Mouse (Mus musculus) liver, embryonic 14.5 days (tissue): ENCODE measurements around the gene Cyp2j5. TPM values are rescaled to one million over a fixed set of nuclear protein-coding genes. Genes with fewer than 3 reads are reported as not detected.
A peak's percentile ranks its signal among the peaks of the same experiment; 100 is the strongest.
"Not testable (repeated sequence)": the region's sequence is repeated elsewhere in the genome, so short reads cannot be mapped to it uniquely, and the experiment has no call there.

Experiments used
- ATAC-seq: fragments of 200-750 bp; cut with Nextera tagmentation; 2 replicates; pipeline ENCODE4 v1.8.0; 2017; ENCODE audit warnings: moderate number of reproducible peaks, mild to moderate bottlenecking, moderate library complexity; ENCODE audit not compliant: insufficient read depth
- DNase-seq, 3 experiments: peaks; one replicate each; pipeline ENCODE4 v3.0.0-alpha.2; 2012 to 2013; ENCODE audit warnings: low read depth in 3 of 3, low spot score in 3 of 3
- H3K27ac ChIP-seq: fragments of 300-500 bp; sonication (generic); 2 replicates; pipeline ENCODE4 v1.5.1; 2014; ENCODE audit warnings: moderate library complexity, mild to moderate bottlenecking, control low read depth, inconsistent platforms
- H3K27me3 ChIP-seq: fragments of 300-500 bp; sonication (generic); 2 replicates; pipeline ENCODE4 v1.6.1; 2014; ENCODE audit warnings: mild to moderate bottlenecking, low read length, moderate library complexity; ENCODE audit not compliant: control insufficient read depth, insufficient read depth
- H3K36me3 ChIP-seq: fragments of 300-500 bp; sonication (generic); replicated peaks from 2 replicates; pipeline ENCODE4 v1.6.1; 2014; ENCODE audit warnings: low read depth; ENCODE audit not compliant: control insufficient read depth, insufficient read depth
- H3K4me1 ChIP-seq, 2 experiments: fragments of 200-500 bp in 1 of 2; fragments of 300-500 bp in 1 of 2; sonication (generic) in 1 of 2; replicated peaks; 2 replicates each; pipeline ENCODE4 v1.6.1; 2012 to 2014; ENCODE audit warnings: antibody characterized with exemption in 1 of 2, inconsistent platforms in 1 of 2, low read length in 1 of 2; ENCODE audit not compliant: control insufficient read depth in 2 of 2, insufficient read depth in 2 of 2
- H3K4me2 ChIP-seq: fragments of 300-500 bp; sonication (generic); 2 replicates; pipeline ENCODE4 v1.6.1; 2014; ENCODE audit warnings: low read depth, mild to moderate bottlenecking, control low read depth, moderate library complexity
- H3K4me3 ChIP-seq, 2 experiments: fragments of 200-500 bp in 1 of 2; fragments of 300-500 bp in 1 of 2; sonication (generic) in 1 of 2; 2 replicates each; pipeline ENCODE4 v1.5.1; 2012 to 2014; ENCODE audit warnings: low read depth in 2 of 2, low read length in 2 of 2, mild to moderate bottlenecking in 2 of 2, control low read depth in 1 of 2, inconsistent platforms in 1 of 2, moderate library complexity in 1 of 2; ENCODE audit not compliant: insufficient read depth in 1 of 2
- H3K9ac ChIP-seq: fragments of 300-500 bp; sonication (generic); replicated peaks from 2 replicates; pipeline ENCODE4 v1.6.1; 2014; ENCODE audit warnings: mild to moderate bottlenecking, control low read depth, moderate library complexity
- H3K9me3 ChIP-seq: fragments of 300-500 bp; sonication (generic); 2 replicates; pipeline ENCODE4 v1.6.1; 2016; ENCODE audit warnings: low read length, mixed read lengths; ENCODE audit not compliant: control insufficient read depth
- CTCF ChIP-seq: IDR thresholded peaks from 2 replicates; pipeline ENCODE4 v1.5.1; 2016; ENCODE audit warnings: antibody characterized with exemption, low read depth, control low read depth
- EP300 ChIP-seq: IDR thresholded peaks from 2 replicates; pipeline ENCODE4 v1.6.1; 2016; ENCODE audit warnings: antibody characterized with exemption, low read depth
- WGBS: fragments of 180-500 bp; shearing (Covaris S2); extraction: QIAGEN DNeasy Blood & Tissue Kit; methylation state at CpG from one replicate; pipeline ENCODE4 v1.1.7; 2014; ENCODE audit not compliant: insufficient replicate concordance; 5-methylcytosine and 5-hydroxymethylcytosine counted together
- polyA plus RNA-seq, 2 experiments: library from polyadenylated mRNA; depleted of rRNA in 1 of 2; stranded (reverse) in 1 of 2; unstranded in 1 of 2; fragments of >200 nt; fragmentation: Nextera tagmentation in 1 of 2; extraction: Ambion mirVana in 1 of 2; gene quantifications; 2 replicates each; pipeline versions ENCODE4 v1.2.1 to v1.2.3; 2012 to 2014

Gene Cyp2j5
- polyA plus RNA-seq, 2 experiments = 0.06 TPM; not detected in 1

GRCm38 (mm10) chr4:96635455-96635854, 28.5 kb downstream of the Cyp2j5 start:
- Histone ChIP-seq H3K27ac (no peak overlapping the region), H3K4me2 (no peak overlapping the region), H3K4me3 (no peak overlapping the region), H3K9me3 (no peaks in the 10 kb centered on the region), H3K4me1 (no peaks in the 10 kb centered on the region), H3K36me3 (no peaks in the 10 kb centered on the region), H3K27me3 (no peaks in the 10 kb centered on the region), H3K9ac (no peak overlapping the region)
- WGBS = 38% methylated on average over 1 of the region's 1 CpGs
- ATAC-seq (no peak), DNase-seq (no peak)
- no peak for TF ChIP-seq EP300
- no peak for TF ChIP-seq CTCF

- H3K4me2 ChIP-seq = no peak overlapping the region
- WGBS = 63% methylated on average over 1 of the region's 1 CpGs
- DNase-seq (no peak), ATAC-seq (no peak)
- no peaks in the 10 kb centered on the region for H3K4me1 ChIP-seq
- no peaks in the 10 kb centered on the region for H3K9me3 ChIP-seq
- H3K36me3 ChIP-seq = no peaks in the 10 kb centered on the region
- TF ChIP-seq CTCF = no peak
- TF ChIP-seq EP300 = no peak
- no peak overlapping the region for H3K27ac ChIP-seq
- no peaks in the 10 kb centered on the region for H3K27me3 ChIP-seq
- no peak overlapping the region for H3K4me3 ChIP-seq
- no peak overlapping the region for H3K9ac ChIP-seq
These were observed 41.5 kb downstream of the Cyp2j5 start for GRCm38 (mm10) chr4:96622474-96622873.

GRCm38 (mm10) chr4:96591791-96592150, 72.2 kb downstream of the Cyp2j5 start:
- no peak for DNase-seq
- no peak overlapping the region for H3K27ac ChIP-seq
- WGBS = 33% methylated on average over 4 of the region's 4 CpGs
- no peak overlapping the region for H3K9ac ChIP-seq
- TF ChIP-seq CTCF (no peak), EP300 (no peak)
- no peak overlapping the region for H3K4me3 ChIP-seq
- no peaks in the 10 kb centered on the region for H3K27me3 ChIP-seq
- no peak for ATAC-seq
- peak overlapping the region; percentile 38; the same call in 1 of the 2 replicates for H3K4me2 ChIP-seq
- H3K9me3 ChIP-seq = no peaks in the 10 kb centered on the region
- H3K4me1 ChIP-seq = no peaks in the 10 kb centered on the region
- no peaks in the 10 kb centered on the region for H3K36me3 ChIP-seq

GRCm38 (mm10) chr4:96590911-96591790, 72.8 kb downstream of the Cyp2j5 start, which contains the start of gene Cyp2j9:
Gene Cyp2j9, minus strand, starts transcription at chr4:96591578.
- no peak within 1 kb of the TSS for H3K27ac ChIP-seq
- H3K4me3 ChIP-seq = peak within 1 kb of the TSS in 1 of 2 experiments; percentile 27; a peak in 2 of 4 replicates
- ATAC-seq (no peak), DNase-seq (peak in 1 of 3 experiments; percentile 2)
- no peaks in the 10 kb centered on the region for H3K9me3 ChIP-seq
- no peaks in the 10 kb centered on the region for H3K4me1 ChIP-seq
- H3K36me3 ChIP-seq = no peaks in the 10 kb centered on the region
- 5% methylated on average over 18 of the region's 18 CpGs for WGBS
- no peak within 1 kb of the TSS for H3K9ac ChIP-seq
- no peaks in the 10 kb centered on the region for H3K27me3 ChIP-seq
- TF ChIP-seq CTCF (no peak), EP300 (no peak)
- H3K4me2 ChIP-seq = peak within 1 kb of the TSS; percentile 38

GRCm38 (mm10) chr4:96581425-96582088, 82.4 kb downstream of the Cyp2j5 start:
- Histone ChIP-seq H3K36me3 (no peaks in the 10 kb centered on the region), H3K4me3 (no peak overlapping the region), H3K27me3 (no peaks in the 10 kb centered on the region), H3K9me3 (no peaks in the 10 kb centered on the region), H3K27ac (no peak overlapping the region), H3K9ac (no peak overlapping the region), H3K4me1 (no peaks in the 10 kb centered on the region), H3K4me2 (no peak overlapping the region)
- 51% methylated on average over 1 of the region's 1 CpGs for WGBS
- TF ChIP-seq CTCF (no peak), EP300 (no peak)
- ATAC-seq (no peak), DNase-seq (no peak)

- not testable (repeated sequence) for H3K27me3 ChIP-seq, H3K27ac ChIP-seq, H3K9ac ChIP-seq, H3K4me1 ChIP-seq, H3K36me3 ChIP-seq, DNase-seq, H3K9me3 ChIP-seq, H3K4me3 ChIP-seq, ATAC-seq, H3K4me2 ChIP-seq
- WGBS = 54% methylated on average over 6 of the region's 6 CpGs
These were observed 83.6 kb downstream of the Cyp2j5 start for GRCm38 (mm10) chr4:96580351-96580750.
